Mouse (Mus musculus) embryonic fibroblast, embryonic 13.5 days (primary cell): ENCODE results near the gene Fem1a.

Experiments
- CTCF ChIP-seq: IDR thresholded peaks from 2 replicates; pipeline ENCODE4 v1.5.1; 2011; ENCODE audit warnings: mild to moderate bottlenecking, control low read depth, low read length, moderate library complexity, borderline replicate concordance; ENCODE audit not compliant: insufficient read depth
- POLR2A ChIP-seq: IDR thresholded peaks from 2 replicates; pipeline ENCODE4 v1.6.1; 2011; ENCODE audit warnings: low read depth, mild to moderate bottlenecking, control low read depth, low read length, moderate library complexity

- TF ChIP-seq CTCF (no peak), POLR2A (no peak)
Measured at GRCm38 (mm10) chr17:56214229-56214628, 42.4 kb upstream of the Fem1a start.
